ENCODE assay signal across 9 mouse cellular contexts in the genomic region with DNA sequence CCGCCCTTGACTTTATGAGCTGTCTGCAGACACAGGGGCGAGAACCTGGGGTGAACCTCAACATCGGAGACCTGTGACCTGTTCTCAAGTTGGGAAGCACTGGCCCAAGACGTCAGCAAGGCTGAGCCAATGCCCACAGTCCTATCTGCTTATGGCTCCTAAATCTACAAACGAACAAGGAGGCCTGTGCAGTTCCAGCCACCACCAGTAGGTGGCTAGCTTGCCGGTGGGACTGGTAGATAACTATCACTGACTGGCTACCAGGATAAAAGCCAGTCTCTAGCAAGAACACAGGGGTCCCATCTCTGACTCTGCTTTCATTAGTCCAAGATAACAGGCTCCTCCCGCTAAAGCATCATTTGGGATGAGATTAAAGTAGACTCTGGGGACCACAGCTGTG.
DNase-seq lines count a peak whose midpoint lies in the region; TF ChIP-seq lines count a peak whose summit lies in the region.
"Had no signal": no experiment of that assay in that cellular context is flagged by ENCODE, and none has a peak within 500 bp of the region (broad histone marks: within the 10 kb centered on the region; RNA-seq: fewer than 3 reads in every experiment).

No protein-coding gene starts in this region.

- H3K79me2 ChIP-seq in CH12.LX (replicated peaks; ENCODE audit: control insufficient read depth, extremely low read depth, insufficient read depth, poor library complexity, severe bottlenecking): no peaks in the 10 kb centered on the region

- in situ Hi-C loops in CH12.LX (cut with MboI; ENCODE audit: low pct_ligation_motif_present, low pct_unique_long_range_greater_than_20kb, low sequenced_read_pairs): loop anchor here (10.0 kb wide), 1 partner anchor 490 kb away; no protein-coding TSS in a partner anchor

- no peak overlapping the region for H3K9ac ChIP-seq in CH12.LX (ENCODE audit: insufficient read depth, low read depth)
- H3K9ac ChIP-seq: liver, embryonic 15.5 days had no signal

- DNase-seq in CH12.LX (ENCODE audit: extremely low read depth) (peak; percentile 66), R1 (ENCODE audit: low read depth, low spot score) (peak; percentile 90)
- DNase-seq in cerebellum, postnatal 36 days: peak; percentile 77 to 80
- DNase-seq in gastrocnemius, postnatal 14 days: peak; percentile 74
- DNase-seq in layer of hippocampus, adult 9-11 months: peak; percentile 70
- DNase-seq in lung, postnatal 25 days (ENCODE audit: low spot score): peak; percentile 44
- peak; percentile 71 for DNase-seq in right cerebral cortex, postnatal 25 days
- DNase-seq in yolk sac, embryonic 10.5 days (ENCODE audit: low spot score): peak; percentile 43

- H3K4me3 ChIP-seq in CH12.LX (replicated peaks in 1 of 3; ENCODE audit: low read depth in 2 of 3, low read length in 2 of 3, poor library complexity in 1 of 3): no peak overlapping the region
- H3K4me3 ChIP-seq: liver, embryonic 15.5 days had no signal

- TF ChIP-seq EP300 in CH12.LX (IDR thresholded peaks at IDR 0.05; ENCODE audit: low read length): no peak

- TF ChIP-seq CTCF in CH12.LX (conservative IDR thresholded peaks at IDR 0.05 in 1 of 2, IDR thresholded peaks at IDR 0.05 in 1 of 2; ENCODE audit: low read depth in 2 of 2, low read length in 2 of 2): peak; percentile 76 to 96

- dilution Hi-C loops in CH12.LX (cut with MboI; ENCODE audit: extremely low pct_ligation_motif_present, extremely low pct_unique_long_range_greater_than_20kb, low sequenced_read_pairs): no loop called here

- peaks cover 39% of the 10 kb centered on the region for H3K27me3 ChIP-seq in CH12.LX (replicated peaks)
- H3K27me3 ChIP-seq: liver, embryonic 15.5 days had no signal

- intact Hi-C loops in gastrocnemius, postnatal 14 days (cut with DNase I; ENCODE audit: low total_unique reads): loop anchor here (5.0 to 10.0 kb wide), 4 partner anchors 52 to 487 kb away; no protein-coding TSS in a partner anchor

- TF ChIP-seq RAD21 in CH12.LX (IDR thresholded peaks at IDR 0.05; ENCODE audit: low read depth, low read length): peak; percentile 5

- H3K9me3 ChIP-seq in CH12.LX (replicated peaks; ENCODE audit: low read length): no peaks in the 10 kb centered on the region
- H3K9me3 ChIP-seq: liver, embryonic 15.5 days had no signal

- H3K4me2 ChIP-seq in CH12.LX (ENCODE audit: insufficient read depth, low read depth, poor library complexity, severe bottlenecking): no peak overlapping the region
- H3K4me2 ChIP-seq: liver, embryonic 15.5 days had no signal

- H3K27ac ChIP-seq in CH12.LX (ENCODE audit: insufficient read depth, low read depth): no peak overlapping the region
- H3K27ac ChIP-seq: liver, embryonic 15.5 days had no signal

- no peaks in the 10 kb centered on the region for H3K4me1 ChIP-seq in CH12.LX (ENCODE audit: control insufficient read depth in 1 of 2, insufficient read depth in 2 of 2)
- H3K4me1 ChIP-seq: liver, embryonic 15.5 days had no signal

- H3K36me3 ChIP-seq in CH12.LX (replicated peaks in 1 of 2; ENCODE audit: control insufficient read depth in 1 of 2, insufficient read depth in 1 of 2, low read length in 1 of 2): no peaks in the 10 kb centered on the region
- H3K36me3 ChIP-seq: liver, embryonic 15.5 days had no signal

- TF ChIP-seq POLR2A in CH12.LX (IDR thresholded peaks at IDR 0.05; ENCODE audit: low read depth, low read length): no peak

TF ChIP-seq in CH12.LX, 34 proteins besides CTCF, POLR2A, EP300 and RAD21:
- TF ChIP-seq SMC3 (IDR thresholded peaks at IDR 0.05; ENCODE audit: low read depth, low read length): peak; percentile 42
- TF ChIP-seq ZC3H11A (IDR thresholded peaks at IDR 0.05; ENCODE audit: low read depth, low read length): no peak
- 0 out of 2 replicates have a peak, but pooled peaks have one; percentile 20 for TF ChIP-seq NELFE (IDR thresholded peaks at IDR 0.05; ENCODE audit: low read depth, low read length)
